Mouse (Mus musculus): Measurements from ENCODE around the gene Zar1l. TPM values are rescaled to one million over a fixed set of nuclear protein-coding genes. Genes with fewer than 3 reads are reported as not detected.

The Zar1l gene
- polyA plus RNA-seq, 1 experiment = not detected

DNA sequence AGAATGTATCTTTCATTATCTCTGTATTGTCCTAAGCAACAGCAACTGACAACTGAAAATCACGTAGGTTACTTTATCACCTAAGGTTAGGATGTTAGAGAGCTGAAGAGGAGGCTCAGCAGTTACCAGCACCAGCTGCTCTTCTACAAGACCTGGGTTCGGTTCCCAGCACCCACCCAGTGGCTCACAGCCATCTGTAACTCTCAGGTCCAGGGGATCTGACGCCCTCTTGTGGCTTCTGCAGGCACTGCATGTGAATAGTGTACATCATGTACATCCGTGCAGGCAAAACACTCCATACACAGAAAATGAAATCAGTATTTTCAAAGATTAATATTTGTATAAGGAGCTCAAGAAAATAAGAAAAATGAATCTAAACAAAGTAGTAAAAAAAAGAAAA, 58.2 kb downstream of the Zar1l start:
- Histone ChIP-seq H3K27ac (ENCODE audit: insufficient read depth, low read length) (no peak overlapping the region), H3K9ac (ENCODE audit: low read depth, poor library complexity, severe bottlenecking) (no peak overlapping the region), H3K4me3 (ENCODE audit: low read depth, low read length) (no peak overlapping the region), H3K9me3 (replicated peaks; ENCODE audit: control insufficient read depth, insufficient read depth, low read length, poor library complexity, severe bottlenecking) (no peaks in the 10 kb centered on the region), H3K36me3 (ENCODE audit: control insufficient read depth, insufficient read depth, low read length, poor library complexity, severe bottlenecking) (no peaks in the 10 kb centered on the region), H3K27me3 (ENCODE audit: control insufficient read depth, insufficient read depth, low read length, poor library complexity, severe bottlenecking) (no peaks in the 10 kb centered on the region), H3K4me1 (ENCODE audit: control insufficient read depth, insufficient read depth, low read length) (peaks cover 3% of the 10 kb centered on the region)
- TF ChIP-seq POLR2A (IDR thresholded peaks at IDR 0.05; ENCODE audit: insufficient read depth, low read length) = no peak
- TF ChIP-seq EP300 (IDR thresholded peaks at IDR 0.05; ENCODE audit: insufficient read depth, low read depth, low read length) = no peak
- TF ChIP-seq CTCF (IDR thresholded peaks at IDR 0.05; ENCODE audit: low read depth, low read length) = peak; percentile 55

DNA sequence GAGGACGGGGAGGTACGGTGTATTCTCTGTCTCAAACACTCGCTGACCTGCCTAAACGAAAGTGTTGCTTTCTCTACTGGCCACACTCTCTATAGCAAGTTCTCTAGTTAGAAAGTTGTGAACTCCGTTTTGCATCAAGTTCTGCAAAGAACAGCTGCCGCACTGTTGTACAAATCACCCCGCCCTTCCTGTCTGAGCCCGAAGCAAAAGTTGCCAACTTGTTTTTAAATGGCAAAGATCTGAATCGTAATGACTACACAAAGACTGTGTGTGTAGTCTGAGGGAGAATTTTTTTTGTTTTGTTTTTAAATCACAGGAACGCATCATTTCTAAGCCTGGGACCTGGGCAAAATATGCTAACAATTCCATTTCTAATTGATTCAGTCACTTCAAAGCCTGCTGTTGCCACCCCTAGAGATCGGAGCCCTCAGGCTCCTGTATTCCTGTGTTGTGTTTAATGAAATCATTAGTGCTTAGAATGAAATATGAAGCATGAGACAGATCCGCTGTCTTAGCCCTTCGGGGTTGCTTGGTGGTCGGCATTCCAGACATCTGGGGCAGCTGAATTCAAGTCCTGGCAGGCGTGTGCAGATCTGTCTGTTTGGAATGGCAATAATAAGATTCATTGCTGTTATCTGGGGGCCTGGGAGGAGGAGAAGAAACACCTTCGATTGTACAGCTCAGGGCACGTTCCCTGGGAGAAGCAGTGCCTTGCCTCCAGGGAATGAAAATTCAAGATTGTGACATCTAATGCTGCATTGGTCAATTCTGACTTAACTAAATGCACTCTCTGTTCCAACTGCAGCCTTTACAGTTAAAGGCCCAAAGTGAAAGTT, 59.8 kb downstream of the Zar1l start:
- Histone ChIP-seq H3K4me1 (ENCODE audit: control insufficient read depth, insufficient read depth, low read length) (peaks cover 3% of the 10 kb centered on the region), H3K27ac (ENCODE audit: insufficient read depth, low read length) (no peak overlapping the region), H3K36me3 (ENCODE audit: control insufficient read depth, insufficient read depth, low read length, poor library complexity, severe bottlenecking) (no peaks in the 10 kb centered on the region), H3K9me3 (replicated peaks; ENCODE audit: control insufficient read depth, insufficient read depth, low read length, poor library complexity, severe bottlenecking) (no peaks in the 10 kb centered on the region), H3K4me3 (ENCODE audit: low read depth, low read length) (no peak overlapping the region), H3K9ac (ENCODE audit: low read depth, poor library complexity, severe bottlenecking) (no peak overlapping the region), H3K27me3 (ENCODE audit: control insufficient read depth, insufficient read depth, low read length, poor library complexity, severe bottlenecking) (no peaks in the 10 kb centered on the region)
- TF ChIP-seq CTCF (IDR thresholded peaks at IDR 0.05; ENCODE audit: low read depth, low read length) = no peak
- TF ChIP-seq POLR2A (IDR thresholded peaks at IDR 0.05; ENCODE audit: insufficient read depth, low read length) = no peak
- TF ChIP-seq EP300 (IDR thresholded peaks at IDR 0.05; ENCODE audit: insufficient read depth, low read depth, low read length) = no peak

DNA sequence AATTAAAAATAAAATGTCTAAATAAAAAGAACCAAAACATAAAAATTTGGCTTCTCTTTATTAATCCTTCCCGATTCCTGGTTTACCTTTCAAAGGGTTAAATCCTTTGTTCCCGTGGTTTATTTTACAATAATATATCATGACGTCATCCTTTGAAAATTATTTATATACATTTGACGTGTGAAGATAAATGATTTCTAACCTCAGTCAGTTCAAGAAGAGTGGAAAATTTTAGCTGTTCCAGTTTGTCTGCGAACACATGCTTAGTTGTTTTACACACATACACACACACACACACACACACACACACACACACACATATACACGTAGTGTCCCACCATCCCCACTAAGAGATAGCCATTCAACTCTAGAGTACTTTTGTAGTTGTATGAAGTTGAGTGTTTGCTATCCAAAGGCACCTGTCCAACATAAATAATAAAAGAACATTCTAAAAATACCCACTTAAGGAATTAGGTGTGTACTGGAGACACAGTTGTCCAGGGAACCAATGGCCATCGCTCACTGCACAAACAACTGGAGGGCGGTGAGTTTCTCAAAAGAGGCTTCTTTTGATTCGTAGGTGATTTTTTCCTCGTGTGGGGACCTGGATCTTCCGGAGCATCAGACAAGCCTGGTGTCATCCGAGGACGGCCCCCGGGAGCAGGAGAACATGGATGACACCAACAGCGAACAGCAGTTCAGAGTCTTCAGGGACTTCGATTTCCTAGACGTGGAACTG, 60.6 kb downstream of the Zar1l start:
- H3K27ac ChIP-seq (ENCODE audit: insufficient read depth, low read length) = no peak overlapping the region
- H3K4me1 ChIP-seq (ENCODE audit: control insufficient read depth, insufficient read depth, low read length) = peaks cover 3% of the 10 kb centered on the region
- no peak for TF ChIP-seq CTCF (IDR thresholded peaks at IDR 0.05; ENCODE audit: low read depth, low read length)
- no peak for TF ChIP-seq POLR2A (IDR thresholded peaks at IDR 0.05; ENCODE audit: insufficient read depth, low read length)
- no peak for TF ChIP-seq EP300 (IDR thresholded peaks at IDR 0.05; ENCODE audit: insufficient read depth, low read depth, low read length)
- no peaks in the 10 kb centered on the region for H3K36me3 ChIP-seq (ENCODE audit: control insufficient read depth, insufficient read depth, low read length, poor library complexity, severe bottlenecking)
- no peak overlapping the region for H3K9ac ChIP-seq (ENCODE audit: low read depth, poor library complexity, severe bottlenecking)
- H3K27me3 ChIP-seq (ENCODE audit: control insufficient read depth, insufficient read depth, low read length, poor library complexity, severe bottlenecking) = no peaks in the 10 kb centered on the region
- no peaks in the 10 kb centered on the region for H3K9me3 ChIP-seq (replicated peaks; ENCODE audit: control insufficient read depth, insufficient read depth, low read length, poor library complexity, severe bottlenecking)
- no peak overlapping the region for H3K4me3 ChIP-seq (ENCODE audit: low read depth, low read length)

Other genes with a start within 250 kb of the Zar1l start
- 47.0 and 58.8 TPM in 2 replicates for gene Brca2, start 4.5 kb upstream of the Zar1l start, polyA plus RNA-seq (2011; ENCODE audit: insufficient read depth, insufficient read length, low read depth, missing spikeins)
- gene N4bp2l1, start 79.0 kb upstream of the Zar1l start, polyA plus RNA-seq (2011; ENCODE audit: insufficient read depth, insufficient read length, low read depth, missing spikeins) = 8.2 and 11.6 TPM in 2 replicates
- gene N4bp2l2, start 148.0 kb upstream of the Zar1l start, polyA plus RNA-seq (2011; ENCODE audit: insufficient read depth, insufficient read length, low read depth, missing spikeins) = 163 and 179 TPM in 2 replicates
- 56.6 and 63.4 TPM in 2 replicates for gene Pds5b, start 155.6 kb upstream of the Zar1l start, polyA plus RNA-seq (2011; ENCODE audit: insufficient read depth, insufficient read length, low read depth, missing spikeins)